Mouse (Mus musculus) kidney, adult 8-10 months (tissue): ENCODE measurements around the gene Gins1.
"Not testable (repeated sequence)": the region's sequence is repeated elsewhere in the genome, so short reads cannot be mapped to it uniquely, and the experiment has no call there.

ENCODE experiments used
- DNase-seq, 2 experiments: peaks; one replicate each; pipeline ENCODE4 v3.0.0; 2022

Gins1 gene

DNA sequence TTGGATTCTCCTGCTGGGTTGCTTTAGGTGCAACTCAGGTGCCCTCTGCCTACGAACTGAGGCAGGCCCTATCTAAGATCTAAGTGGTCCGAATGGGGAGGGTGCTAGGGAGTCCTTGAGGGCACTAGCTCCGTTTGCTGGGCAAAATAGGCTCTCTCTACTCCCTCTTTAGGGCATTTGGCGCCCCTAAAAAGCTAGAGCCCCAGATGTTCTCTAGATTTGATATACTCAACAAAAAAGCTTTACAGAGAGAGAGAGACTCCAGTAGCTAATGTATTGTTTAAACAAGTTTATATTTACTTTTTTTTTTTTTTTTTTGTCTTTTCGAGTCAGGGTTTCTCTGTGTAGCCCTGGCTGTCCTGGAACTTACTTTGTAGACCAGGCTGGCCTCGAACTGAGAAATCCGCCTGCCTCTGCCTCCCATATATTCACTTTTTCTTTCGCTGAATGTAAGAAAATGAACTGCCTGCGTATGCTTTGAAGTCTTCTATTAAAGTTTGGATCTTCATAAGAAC is at the start of gene Gins1:
Gene Gins1, plus strand, starts transcription at position 465 of the 515 bp plus-strand sequence.
- DNase-seq: no peak

DNA sequence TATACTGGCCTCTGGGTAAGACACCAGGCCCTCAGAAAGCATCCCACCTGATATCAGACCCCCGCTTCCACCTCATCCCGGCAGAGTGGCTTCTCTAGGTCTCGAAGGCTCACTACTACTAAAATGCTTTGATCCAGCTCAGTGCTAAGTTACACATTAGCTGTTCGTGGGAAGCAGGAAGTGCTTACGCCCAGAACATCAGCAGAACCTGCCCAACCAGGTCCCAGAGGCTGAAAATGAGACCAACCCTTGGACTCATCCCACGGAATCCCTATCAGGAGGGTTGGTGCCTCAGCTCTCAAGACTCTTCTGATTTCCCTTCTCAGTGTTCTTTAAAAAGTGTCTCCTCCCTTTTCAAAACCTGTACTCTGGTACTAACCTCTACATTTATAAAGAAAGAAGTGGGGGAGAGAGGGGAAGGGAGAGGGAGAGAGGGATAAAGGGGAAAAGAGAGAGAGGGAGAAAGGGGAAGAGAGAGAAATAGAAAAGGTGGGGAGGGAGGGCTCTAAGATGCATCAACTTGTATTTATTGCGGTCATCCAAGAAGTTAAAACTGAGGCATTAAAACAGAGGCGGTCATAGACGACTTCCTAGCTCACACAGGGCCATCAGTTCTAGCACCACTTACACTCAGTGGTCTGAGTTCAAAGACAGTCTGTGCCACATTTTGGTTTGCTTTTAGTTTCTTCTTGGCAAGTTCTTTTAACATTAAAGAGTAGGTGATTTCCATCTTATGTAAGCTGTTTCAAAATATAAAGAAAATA is 46.3 kb upstream of the Gins1 start:
- peak; percentile 56 to 65 for DNase-seq

DNA sequence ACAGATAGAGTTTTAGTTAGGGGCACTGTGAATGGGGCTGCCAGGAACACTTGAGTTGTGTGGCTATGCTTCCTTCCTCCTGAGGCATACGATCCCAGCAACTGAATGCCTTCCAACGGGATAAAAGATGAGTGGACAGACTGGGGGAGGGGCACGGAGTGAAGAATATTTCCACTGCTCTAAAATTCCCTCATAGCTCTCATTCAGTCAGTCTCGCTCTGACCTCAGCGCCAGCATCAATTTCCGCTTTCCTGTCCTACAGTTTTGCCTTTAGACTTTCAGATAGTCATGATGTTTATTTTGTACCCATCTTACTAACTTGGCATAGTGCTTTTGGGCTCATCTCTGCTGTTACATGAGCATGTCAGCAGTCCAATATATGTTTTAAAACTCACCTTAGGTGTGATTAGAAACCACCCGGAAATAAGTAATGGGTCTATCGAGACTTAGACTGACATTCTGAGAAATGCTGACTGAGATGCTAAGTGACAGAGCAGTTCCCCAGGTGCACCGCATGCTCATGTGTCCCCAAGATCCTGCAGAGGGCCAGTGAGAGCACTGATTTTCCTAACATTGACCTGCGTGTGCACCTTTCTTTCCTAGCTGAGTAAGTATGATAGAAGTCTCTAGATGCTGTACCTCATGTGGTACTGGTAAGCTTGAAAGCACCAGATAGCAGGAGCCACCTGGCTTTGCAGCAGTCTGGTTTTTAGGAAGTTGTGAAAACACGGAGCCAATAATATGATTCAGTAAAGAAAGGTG is 45.3 kb upstream of the Gins1 start:
- DNase-seq: no peak

DNA sequence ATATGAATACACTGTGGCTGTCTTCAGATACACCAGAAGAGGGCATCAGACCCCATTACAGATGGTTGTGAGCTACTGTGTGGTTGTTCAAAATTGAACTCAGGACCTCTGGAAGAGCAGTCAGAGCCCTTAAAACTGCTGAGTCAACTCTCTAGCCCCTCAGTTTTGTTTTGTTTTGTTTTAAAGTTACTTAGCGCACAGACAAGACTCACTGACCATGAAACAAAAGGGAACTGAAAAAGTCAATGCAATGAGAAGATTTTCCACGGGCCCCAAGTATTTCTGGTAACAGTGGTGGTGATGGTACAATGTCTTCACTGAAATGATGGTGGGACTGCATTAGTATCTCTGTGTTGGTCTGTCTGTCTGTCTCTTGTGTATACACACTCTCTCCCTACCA is 44.1 kb upstream of the Gins1 start:
- no peak for DNase-seq

DNA sequence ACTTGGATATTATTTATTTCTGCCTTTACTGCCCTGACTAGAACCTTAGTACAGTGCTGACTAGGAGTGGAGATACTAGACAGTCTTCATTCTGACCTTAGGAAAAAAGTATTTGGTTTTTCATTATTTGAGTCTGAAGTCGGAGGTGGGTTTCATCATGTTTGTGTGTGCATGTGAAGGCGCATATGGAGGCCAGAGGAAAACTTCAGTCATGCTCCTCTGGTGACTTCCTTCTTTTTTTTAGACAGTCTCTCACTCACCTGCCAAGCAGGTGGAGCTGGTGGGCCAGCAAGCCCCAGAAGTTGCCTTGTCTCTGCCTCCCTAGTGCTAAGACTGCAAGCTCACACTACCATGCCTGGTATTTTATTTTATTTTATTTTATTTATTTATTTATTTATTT is 38.2 kb upstream of the Gins1 start:
- DNase-seq: no peak

DNA sequence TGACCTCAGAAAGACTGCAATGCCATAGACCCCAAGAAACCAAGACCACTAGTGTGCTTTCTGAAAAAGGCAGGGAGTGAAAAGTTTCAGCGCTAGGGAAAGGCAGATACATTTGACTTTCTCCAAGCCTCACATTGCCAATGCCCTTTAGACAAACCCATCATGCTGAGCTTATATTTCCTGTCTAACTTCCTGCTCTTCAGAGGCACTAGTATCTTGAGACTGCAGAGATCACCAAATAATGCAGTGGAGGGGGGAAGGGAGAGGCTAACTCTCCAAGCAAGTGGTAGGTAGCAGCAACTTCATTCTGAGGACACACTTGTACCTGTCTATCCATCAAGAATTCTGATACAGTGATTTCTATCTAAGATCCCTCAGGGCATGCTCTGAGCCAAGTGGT is 35.8 kb upstream of the Gins1 start:
- no peak for DNase-seq

DNA sequence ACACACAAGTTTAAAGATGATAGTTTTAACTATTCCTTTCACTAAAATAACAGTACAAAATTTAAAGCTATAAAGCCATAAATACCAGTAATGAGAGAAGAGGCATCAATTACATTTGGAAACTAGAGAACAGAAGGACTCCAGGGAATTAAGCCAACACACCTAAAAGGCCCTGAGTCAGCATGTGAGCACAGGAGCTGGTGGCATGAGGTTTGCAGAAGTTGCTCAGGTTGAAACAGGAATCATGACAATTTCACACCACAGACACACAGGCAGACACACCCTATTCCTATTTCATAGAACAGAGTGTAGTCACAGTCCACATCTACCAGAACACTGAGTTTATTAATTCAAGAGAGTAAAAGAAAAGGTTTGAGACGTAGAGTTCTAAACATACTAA is 30.7 kb upstream of the Gins1 start:
- no peak for DNase-seq

DNA sequence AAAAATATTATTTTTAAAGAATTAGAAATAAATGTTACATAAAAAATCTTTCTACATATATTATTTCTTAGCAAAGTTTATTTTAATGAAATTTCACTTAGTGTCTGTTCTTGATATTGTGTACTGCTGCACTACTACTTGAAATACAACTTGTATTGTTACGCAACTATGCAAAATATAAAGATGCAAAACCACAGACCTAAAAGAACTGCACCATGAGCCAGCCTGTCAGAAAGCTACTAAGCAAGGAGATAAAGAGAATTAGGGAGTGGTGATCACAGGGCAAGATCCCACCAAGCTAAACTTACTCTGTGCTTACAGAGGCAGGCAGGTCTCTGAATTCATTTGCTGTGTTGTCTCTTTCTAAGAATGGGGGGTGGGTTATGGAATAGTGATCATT is 30.0 kb upstream of the Gins1 start:
- no peak for DNase-seq

DNA sequence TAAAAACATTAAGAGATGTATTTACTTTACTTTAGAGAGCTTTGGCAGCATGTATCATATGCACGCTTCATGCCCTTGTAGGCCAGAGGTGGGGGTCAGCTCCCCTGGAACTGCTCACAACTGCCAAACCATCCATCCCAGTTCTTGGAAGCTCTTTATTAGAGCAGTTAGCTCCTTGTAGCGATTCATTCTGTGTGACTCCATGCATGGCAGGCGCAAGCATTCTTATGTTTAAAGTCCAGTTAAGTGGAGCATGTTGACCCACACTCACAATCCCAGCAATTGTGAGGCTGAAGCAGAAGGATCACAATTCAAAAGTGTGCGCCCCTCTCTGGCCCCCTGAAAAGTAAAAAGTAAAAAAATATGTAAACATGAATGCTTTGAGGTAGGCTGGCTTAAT is 27.6 kb upstream of the Gins1 start:
- DNase-seq: peak; percentile 49 to 52

DNA sequence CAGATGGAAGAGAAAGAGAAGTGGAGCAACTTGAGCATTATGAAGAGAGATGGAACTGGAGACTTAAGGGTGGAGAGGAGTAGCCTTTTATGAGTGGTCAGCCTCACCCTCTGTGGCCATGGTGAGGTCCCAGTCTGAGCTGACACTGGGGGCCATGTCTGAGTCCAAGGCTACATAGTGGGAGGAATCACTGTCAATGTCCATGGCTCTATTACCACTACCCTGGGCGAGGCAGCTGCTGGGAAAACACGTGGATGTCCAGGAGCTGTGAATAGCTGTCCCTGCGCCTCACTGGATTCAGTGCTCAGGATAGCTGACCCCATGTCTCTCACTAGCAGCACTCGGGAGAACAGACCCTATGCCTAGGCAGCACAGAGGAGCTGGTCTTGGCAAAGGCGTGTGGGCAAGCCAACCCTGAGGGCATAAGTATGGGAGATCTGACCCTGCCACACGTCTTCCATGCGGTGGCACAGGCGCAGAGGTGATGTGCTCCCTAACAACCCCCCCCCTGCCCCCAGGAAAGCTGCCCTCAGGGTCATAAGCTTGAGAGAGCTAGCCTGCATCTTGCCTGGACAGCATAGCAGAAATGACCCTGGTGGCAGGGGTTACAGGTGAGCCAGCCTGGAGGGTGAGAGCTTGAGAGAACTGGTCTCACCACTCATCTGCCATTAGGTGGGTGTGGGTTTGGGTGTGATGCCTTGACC is 21.0 kb upstream of the Gins1 start:
- no peak for DNase-seq

DNA sequence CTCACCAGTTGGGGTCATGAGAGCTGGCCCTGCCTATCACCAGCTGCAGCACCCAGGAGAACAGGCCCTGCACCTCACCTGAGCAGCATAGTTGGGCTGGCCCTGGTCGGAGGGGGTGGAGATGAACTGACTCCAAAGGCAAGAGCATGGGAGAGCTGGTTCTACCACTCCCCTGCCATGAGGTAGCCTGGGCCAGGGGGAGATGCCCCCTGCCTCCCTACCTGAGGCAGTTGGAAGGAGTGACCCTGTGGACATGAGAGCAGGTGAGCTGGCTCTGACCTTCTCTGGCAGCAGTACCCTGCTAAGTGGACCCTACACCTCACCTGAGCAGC is 20.5 kb upstream of the Gins1 start:
- DNase-seq: no peak

DNA sequence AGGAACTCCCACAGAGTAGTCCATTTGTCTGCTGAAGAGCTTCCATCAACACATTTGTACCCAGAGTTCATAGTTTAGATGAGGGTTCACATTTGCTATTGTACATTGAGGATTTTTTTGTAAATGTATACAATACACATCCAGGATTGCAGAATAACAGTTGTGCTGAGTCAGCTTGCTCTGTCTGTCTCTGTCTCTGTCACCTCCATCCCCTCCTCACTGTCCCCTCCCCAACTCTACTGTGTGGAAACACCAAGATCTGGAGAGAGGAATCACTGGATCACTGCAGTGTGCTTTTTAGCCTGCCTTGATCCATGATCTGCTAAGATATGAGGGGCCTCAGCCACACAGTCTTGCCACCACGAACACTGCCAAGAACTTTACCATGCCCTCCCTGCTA is 19.4 kb upstream of the Gins1 start:
- no peak for DNase-seq

DNA sequence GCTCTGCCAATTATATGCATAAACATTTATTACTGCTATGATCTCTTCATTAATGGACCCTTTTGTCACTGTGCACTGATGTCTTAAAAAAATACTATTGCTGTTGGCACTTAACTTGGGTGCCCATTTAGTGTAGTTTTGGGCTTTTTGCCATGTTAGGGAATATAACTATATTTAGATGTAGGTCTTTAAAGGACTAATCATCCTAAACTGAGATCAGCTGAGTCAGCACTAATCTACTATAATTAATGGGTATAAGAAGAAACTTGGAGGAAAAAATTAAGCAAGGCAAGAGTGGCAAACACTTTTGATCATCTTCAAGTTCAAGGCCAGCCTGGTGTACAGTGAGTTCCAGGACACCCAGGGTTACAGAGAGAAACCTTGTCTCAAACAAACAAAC is 18.9 kb upstream of the Gins1 start:
- no peak for DNase-seq

DNA sequence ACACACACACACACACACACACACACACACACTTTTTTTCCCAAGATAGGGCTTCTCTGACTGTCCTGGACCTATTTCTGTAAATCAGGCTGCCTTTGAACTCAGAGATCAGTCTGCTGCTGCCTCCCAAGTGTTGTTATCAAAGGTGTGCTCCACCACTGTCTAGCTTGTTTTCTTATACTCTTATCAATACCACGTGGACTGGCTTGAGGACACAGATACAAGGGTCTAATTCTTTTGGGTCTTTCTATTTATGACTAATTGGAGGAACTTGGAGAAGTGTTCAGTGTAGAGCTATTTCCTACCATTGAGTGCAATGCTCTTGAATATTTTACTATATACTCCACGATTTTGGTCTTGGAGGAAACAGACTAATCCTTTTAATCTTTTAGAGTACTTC is 17.8 kb upstream of the Gins1 start:
- no peak for DNase-seq

DNA sequence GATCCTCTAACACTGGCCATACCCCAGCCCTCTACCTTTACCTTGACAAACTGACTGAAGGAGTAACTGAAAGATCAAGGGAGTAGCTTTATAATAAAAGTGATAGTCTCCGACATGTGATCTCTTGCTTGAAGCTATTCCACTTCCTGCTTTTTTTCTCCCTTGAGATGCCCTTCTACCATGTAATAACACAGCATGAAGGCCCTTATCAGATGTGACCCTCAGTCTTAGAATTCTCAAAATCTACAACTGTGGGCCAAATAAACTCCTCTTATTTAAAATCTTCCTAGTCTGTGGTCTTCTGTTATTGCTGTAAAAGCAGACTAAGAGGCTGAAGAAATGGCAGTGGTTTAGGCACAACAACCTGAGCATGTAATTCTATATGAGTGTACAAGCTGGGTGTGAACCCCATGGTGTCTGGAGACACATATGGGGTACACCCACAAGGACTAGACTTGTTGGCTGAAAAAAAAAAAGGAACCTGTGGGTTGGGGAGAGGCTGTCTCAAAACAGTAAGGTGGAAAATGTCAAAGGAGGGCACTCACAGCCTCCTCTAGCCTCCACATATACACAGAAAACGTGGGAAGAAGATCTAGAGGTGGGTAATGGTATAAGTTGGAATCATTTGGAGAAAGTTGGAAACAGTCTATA is 10.5 kb upstream of the Gins1 start:
- DNase-seq: no peak

DNA sequence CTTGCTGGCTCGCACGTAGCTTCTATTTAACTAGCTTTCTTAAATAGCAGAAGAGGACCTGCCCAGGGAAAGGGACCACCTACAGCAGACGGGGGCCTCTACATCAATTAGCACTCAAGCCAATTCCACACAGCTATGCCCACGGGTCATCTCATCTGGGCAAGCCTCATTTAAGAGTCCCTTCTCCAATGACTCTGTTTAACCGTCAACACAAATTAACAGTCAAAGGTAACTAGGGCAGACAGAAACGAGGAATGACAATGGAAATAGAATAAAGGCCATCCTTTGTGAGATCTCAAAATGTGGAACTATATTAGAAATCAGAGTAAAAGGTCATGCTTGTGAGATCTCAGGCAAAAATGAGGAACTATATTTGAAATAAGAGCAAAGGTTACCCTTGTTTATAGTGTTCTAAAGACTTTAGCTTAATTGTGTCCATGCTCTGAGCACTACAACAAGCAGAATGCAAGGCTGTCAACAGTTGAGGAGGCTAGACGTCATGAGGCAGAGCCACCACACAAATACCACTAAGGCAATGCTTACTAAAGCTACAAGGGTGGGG is 9.4 kb upstream of the Gins1 start:
- no peak for DNase-seq

DNA sequence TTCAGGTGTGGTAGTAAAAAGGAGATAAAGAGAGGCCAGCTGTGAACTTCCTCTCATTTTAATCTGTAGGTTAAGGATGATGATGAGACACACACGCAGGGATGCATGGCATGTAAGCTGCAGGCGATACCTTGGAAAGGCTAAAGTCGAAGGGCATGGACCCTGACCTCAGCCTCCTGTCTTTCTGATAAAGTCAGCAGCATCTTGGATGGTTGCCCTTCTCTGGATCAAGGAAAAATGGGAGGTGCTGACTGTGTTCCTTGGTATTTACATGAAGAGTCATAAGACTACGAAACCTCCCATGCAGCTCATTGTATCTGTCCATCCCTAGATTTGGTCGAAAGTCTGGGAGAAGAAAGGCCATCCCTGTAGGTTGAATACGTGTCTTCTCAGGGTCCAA is 4.9 kb upstream of the Gins1 start:
- DNase-seq: no peak

DNA sequence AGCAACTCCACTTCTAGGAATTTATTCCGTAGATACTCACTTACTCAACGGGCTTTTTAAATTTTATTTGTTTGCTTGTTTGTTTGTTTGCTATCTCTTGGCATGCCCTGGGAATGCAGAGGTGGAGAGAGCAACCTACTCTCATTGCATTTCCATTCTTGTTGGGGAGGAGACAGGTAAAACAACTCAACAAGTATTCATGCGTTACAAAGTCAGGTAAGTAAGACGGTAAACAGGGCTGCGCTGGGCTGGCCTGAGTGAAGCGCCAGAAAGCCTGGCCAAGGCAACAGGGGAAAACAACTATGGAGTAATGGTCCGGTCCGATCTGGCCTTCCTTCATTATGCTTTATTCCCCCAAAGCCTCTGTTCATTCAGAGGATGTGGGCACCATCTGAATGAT is 2.9 kb upstream of the Gins1 start:
- DNase-seq: no peak

DNA sequence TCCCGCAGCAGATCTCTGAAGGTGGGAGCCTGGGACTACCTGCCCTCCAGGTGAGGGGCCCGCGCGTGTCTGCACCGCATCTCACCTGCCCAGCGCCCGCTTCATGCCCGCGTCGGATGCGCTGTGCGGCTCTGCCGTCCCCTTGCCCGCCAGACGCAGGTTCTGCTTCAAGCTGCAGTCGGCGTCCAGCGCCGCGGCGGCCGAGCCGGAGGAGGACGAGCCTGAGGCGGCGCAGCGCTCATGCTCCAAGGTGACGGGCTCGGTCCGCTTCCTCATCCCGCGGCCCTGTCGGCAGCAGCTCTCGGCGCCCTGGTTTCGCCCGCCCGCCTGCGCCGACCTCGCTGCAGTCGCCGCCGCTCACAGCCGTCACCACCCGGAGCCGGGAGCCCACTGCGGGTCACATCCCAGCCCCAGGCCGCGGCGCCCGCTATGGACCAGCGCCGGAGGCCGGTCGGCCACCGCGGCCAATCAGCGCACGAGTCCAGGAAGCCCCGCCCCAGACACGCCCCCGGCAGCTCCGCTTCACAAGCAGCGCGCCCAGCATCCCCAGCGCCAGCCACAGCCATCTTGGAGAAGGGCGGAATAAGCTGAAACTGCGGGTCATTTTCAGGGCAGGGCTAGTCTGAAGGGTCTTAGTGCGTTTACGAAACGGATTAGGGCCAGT is 796 bp upstream of the Gins1 start, which contains the start of gene Abhd12:
Gene Abhd12, minus strand, starts transcription at position 470 of the 664 bp plus-strand sequence.
- DNase-seq: peak; percentile 97 to 98

DNA sequence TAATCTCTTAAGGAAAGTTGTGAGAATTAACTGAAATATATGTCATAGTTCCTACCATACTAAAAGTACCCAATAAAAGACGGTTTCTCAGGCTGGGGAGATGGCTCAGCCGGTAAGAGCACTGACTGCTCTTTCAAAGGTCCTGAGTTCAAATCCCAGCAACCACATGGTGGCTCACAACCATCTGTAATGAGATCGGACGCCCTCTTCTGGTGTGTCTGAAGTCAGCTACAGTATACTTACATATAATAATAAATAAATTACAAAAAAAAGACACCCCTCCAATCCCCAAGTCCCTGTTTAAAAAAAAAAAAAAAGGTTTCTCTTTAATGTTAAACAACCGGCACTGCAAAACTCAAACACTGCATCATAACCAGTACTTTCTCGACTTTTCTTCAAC is 3.7 kb downstream of the Gins1 start:
- not testable (repeated sequence) for DNase-seq

DNA sequence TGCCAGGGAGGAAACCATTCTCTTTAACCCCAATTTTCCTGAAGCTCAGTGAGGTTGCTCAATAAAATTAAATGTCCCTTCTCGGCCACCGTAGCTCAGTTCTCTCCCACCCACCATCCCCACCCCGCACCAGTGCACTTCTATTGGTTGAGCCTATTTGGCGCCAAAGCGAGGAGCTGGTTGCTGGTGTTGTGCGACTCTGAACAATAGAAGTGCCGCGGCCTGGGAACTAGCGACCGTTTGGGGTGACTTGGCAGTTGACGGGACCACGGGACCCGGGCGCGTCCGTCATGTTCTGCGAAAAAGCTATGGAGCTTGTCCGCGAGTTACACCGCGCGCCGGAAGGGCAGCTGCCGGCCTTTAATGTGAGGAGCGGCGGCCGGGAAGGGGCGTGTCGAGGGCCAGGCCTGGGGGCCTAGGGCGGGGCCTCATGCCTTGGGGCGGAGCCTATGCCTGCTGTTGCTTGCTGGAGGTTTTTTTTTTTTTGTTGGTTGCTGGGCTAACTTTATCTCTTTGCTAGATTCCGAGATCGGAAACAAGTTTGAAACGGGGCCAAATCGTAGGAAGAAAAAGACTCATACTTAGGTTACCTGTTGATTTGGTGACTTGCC is 4.3 kb downstream of the Gins1 start:
- peak; percentile 94 to 96 for DNase-seq
